Mouse (Mus musculus) liver, adult 2 months (tissue): ENCODE results near the gene Fignl1. TPM values are rescaled to one million over a fixed set of nuclear protein-coding genes. Genes with fewer than 3 reads are reported as not detected.

Experiments
- DNase-seq: peaks from one replicate; pipeline ENCODE4 v3.0.0-alpha.2; 2011; ENCODE audit warnings: low read depth, low spot score; ENCODE audit errors: extremely low read depth
- H3K27ac ChIP-seq: fragments of 200-500 bp; replicated peaks from 2 replicates; pipeline ENCODE4 v1.5.1; 2012; ENCODE audit warnings: low read depth, mild to moderate bottlenecking, control low read depth, inconsistent platforms, low read length; ENCODE audit not compliant: insufficient read depth
- H3K27me3 ChIP-seq: fragments of 200-500 bp; 2 replicates; pipeline ENCODE4 v1.6.1; 2012; ENCODE audit warnings: mild to moderate bottlenecking, moderate library complexity, low read length, inconsistent platforms; ENCODE audit not compliant: control insufficient read depth, insufficient read depth
- H3K36me3 ChIP-seq: fragments of 200-500 bp; 2 replicates; pipeline ENCODE4 v1.6.1; 2012; ENCODE audit warnings: low read length, inconsistent platforms; ENCODE audit not compliant: control insufficient read depth, insufficient read depth
- H3K4me1 ChIP-seq: fragments of 200-500 bp; 2 replicates; pipeline ENCODE4 v1.6.1; 2011; ENCODE audit warnings: low read length; ENCODE audit not compliant: control insufficient read depth, insufficient read depth
- H3K4me3 ChIP-seq: fragments of 200-500 bp; 2 replicates; pipeline ENCODE4 v1.5.1; 2011; ENCODE audit warnings: low read depth, mild to moderate bottlenecking, control low read depth, low read length, moderate library complexity; ENCODE audit not compliant: insufficient read depth
- H3K79me2 ChIP-seq: fragments of 200-500 bp; 2 replicates; pipeline ENCODE4 v1.6.1; 2012; ENCODE audit warnings: inconsistent platforms, mild to moderate bottlenecking, low read length, moderate library complexity; ENCODE audit not compliant: control insufficient read depth, insufficient read depth
- H3K9ac ChIP-seq: fragments of 200-500 bp; 2 replicates; pipeline ENCODE4 v1.6.1; 2012; ENCODE audit warnings: low read depth, mild to moderate bottlenecking, control low read depth, inconsistent platforms, low read length
- CTCF ChIP-seq: fragments of 200-500 bp; IDR thresholded peaks from 2 replicates; pipeline ENCODE4 v1.5.1; 2011; ENCODE audit warnings: low read depth, low read length, control low read depth
- POLR2A ChIP-seq: fragments of 200-500 bp; IDR thresholded peaks from 2 replicates; pipeline ENCODE4 v1.6.1; 2011; ENCODE audit warnings: low read length, control low read depth; ENCODE audit not compliant: insufficient read depth; ENCODE audit errors: extremely low read depth
- WGBS: fragments of 180-500 bp; shearing (Covaris S2); methylation state at CpG from one replicate; pipeline ENCODE4 v1.1.7; 2018; 5-methylcytosine and 5-hydroxymethylcytosine counted together
- polyA plus RNA-seq: library from polyadenylated mRNA; depleted of rRNA; stranded (reverse); fragments of >200 nt; gene quantifications from 2 replicates; pipeline ENCODE4 v1.2.3, GENCODE M21; 2012
- total RNA-seq: library from RNA; depleted of rRNA; stranded (reverse); fragments of >200 nt; gene quantifications from 2 replicates; pipeline ENCODE4 v1.2.3, GENCODE M21; 2014

Gene Fignl1
- total and polyA plus RNA-seq, 2 experiments, result 0.10 to 0.46 TPM

GRCm38 (mm10) chr11:11800304-11800703, 8.5 kb downstream of the Fignl1 start:
- no peaks in the 10 kb centered on the region for H3K36me3 ChIP-seq
- 93% methylated on average over 3 of the region's 3 CpGs for WGBS
- no peak overlapping the region for H3K4me3 ChIP-seq
- H3K27me3 ChIP-seq, result no peaks in the 10 kb centered on the region
- no peak for DNase-seq
- H3K27ac ChIP-seq, result no peak overlapping the region
- H3K9ac ChIP-seq, result no peak overlapping the region
- H3K4me1 ChIP-seq, result no peaks in the 10 kb centered on the region
- TF ChIP-seq CTCF (no peak), POLR2A (no peak)
- H3K79me2 ChIP-seq, result no peaks in the 10 kb centered on the region

GRCm38 (mm10) chr11:11798690-11799089, 10.1 kb downstream of the Fignl1 start:
- Histone ChIP-seq H3K36me3 (no peaks in the 10 kb centered on the region), H3K4me3 (no peak overlapping the region), H3K79me2 (no peaks in the 10 kb centered on the region), H3K27ac (no peak overlapping the region), H3K27me3 (no peaks in the 10 kb centered on the region), H3K9ac (no peak overlapping the region), H3K4me1 (no peaks in the 10 kb centered on the region)
- TF ChIP-seq POLR2A (no peak), CTCF (no peak)
- DNase-seq, result no peak
- WGBS, result 100% methylated on average over 1 of the region's 1 CpGs

GRCm38 (mm10) chr11:11794626-11795025, 14.1 kb downstream of the Fignl1 start:
- 26% methylated on average over 1 of the region's 1 CpGs for WGBS
- Histone ChIP-seq H3K79me2 (no peaks in the 10 kb centered on the region), H3K4me1 (no peaks in the 10 kb centered on the region), H3K9ac (no peak overlapping the region), H3K27me3 (no peaks in the 10 kb centered on the region), H3K27ac (no peak overlapping the region), H3K4me3 (no peak overlapping the region), H3K36me3 (no peaks in the 10 kb centered on the region)
- no peak for TF ChIP-seq POLR2A
- TF ChIP-seq CTCF, result no peak
- DNase-seq, result no peak

GRCm38 (mm10) chr11:11788521-11788974, 20.2 kb downstream of the Fignl1 start:
- Histone ChIP-seq H3K79me2 (no peaks in the 10 kb centered on the region), H3K27me3 (no peaks in the 10 kb centered on the region), H3K9ac (no peak overlapping the region), H3K27ac (no peak overlapping the region), H3K36me3 (no peaks in the 10 kb centered on the region), H3K4me1 (no peaks in the 10 kb centered on the region), H3K4me3 (no peak overlapping the region)
- DNase-seq, result peak; percentile 73
- under 1% methylated on average over 8 of the region's 8 CpGs for WGBS
- peak; percentile 84 for TF ChIP-seq CTCF
- TF ChIP-seq POLR2A, result no peak

GRCm38 (mm10) chr11:11785457-11785856, 23.3 kb downstream of the Fignl1 start:
- no peaks in the 10 kb centered on the region for H3K27me3 ChIP-seq
- 55% methylated on average over 6 of the region's 6 CpGs for WGBS
- no peak overlapping the region for H3K9ac ChIP-seq
- H3K4me3 ChIP-seq, result no peak overlapping the region
- TF ChIP-seq CTCF (no peak), POLR2A (no peak)
- H3K36me3 ChIP-seq, result no peaks in the 10 kb centered on the region
- H3K27ac ChIP-seq, result no peak overlapping the region
- H3K4me1 ChIP-seq, result no peaks in the 10 kb centered on the region
- H3K79me2 ChIP-seq, result no peaks in the 10 kb centered on the region
- peak; percentile 18 for DNase-seq

- TF ChIP-seq POLR2A, result no peak
- no peak for TF ChIP-seq CTCF
Measured at GRCm38 (mm10) chr11:11781728-11782127, 27.0 kb downstream of the Fignl1 start.

More at GRCm38 (mm10) chr11:11781728-11782127, 27.0 kb downstream of the Fignl1 start:
- DNase-seq, result peak; percentile 7
- Histone ChIP-seq H3K4me1 (no peaks in the 10 kb centered on the region), H3K27ac (no peak overlapping the region), H3K27me3 (no peaks in the 10 kb centered on the region), H3K36me3 (no peaks in the 10 kb centered on the region), H3K79me2 (no peaks in the 10 kb centered on the region), H3K4me3 (no peak overlapping the region), H3K9ac (no peak overlapping the region)
- WGBS, result 79% methylated on average over 8 of the region's 8 CpGs
